Mouse (Mus musculus) brain, embryonic 14.5 days (tissue): Measurements from ENCODE around the gene Rnf187. TPM values are rescaled to one million over a fixed set of nuclear protein-coding genes. Genes with fewer than 3 reads are reported as not detected.

ENCODE experiments used
- DNase-seq: peaks from one replicate; pipeline ENCODE4 v3.0.0-alpha.2; 2011; ENCODE audit warnings: low read depth
- CTCF ChIP-seq: fragments of 200-500 bp; IDR thresholded peaks from 2 replicates; pipeline ENCODE4 v1.5.1; 2012; ENCODE audit warnings: inconsistent platforms, mild to moderate bottlenecking, moderate library complexity, borderline replicate concordance; ENCODE audit not compliant: insufficient read depth, insufficient read length; ENCODE audit errors: extremely low read depth
- POLR2A ChIP-seq: fragments of 200-500 bp; IDR thresholded peaks from 2 replicates; pipeline ENCODE4 v1.6.1; 2012; ENCODE audit warnings: mild to moderate bottlenecking, inconsistent platforms, borderline replicate concordance; ENCODE audit not compliant: poor library complexity, insufficient read depth, insufficient read length, severe bottlenecking; ENCODE audit errors: extremely low read depth
- polyA plus RNA-seq: library from polyadenylated mRNA; depleted of rRNA; stranded (reverse); fragments of >200 nt; gene quantifications from 2 replicates; pipeline ENCODE4 v1.2.3, GENCODE M21; 2012

Rnf187 gene
- polyA plus RNA-seq, 1 experiment, result 664 TPM

- DNase-seq, result peak; percentile 94
- TF ChIP-seq POLR2A, result peak; percentile 57; the same call in 1 of the 2 replicates
- TF ChIP-seq CTCF, result no peak
Observed at GRCm38 (mm10) chr11:58949480-58950431, 11.0 kb upstream of the Rnf187 start.

- DNase-seq, result peak; percentile 99
- TF ChIP-seq POLR2A (peak; percentile 87; the same call in 1 of the 2 replicates), CTCF (no peak)
Observed at GRCm38 (mm10) chr11:58948542-58949479, 10.1 kb upstream of the Rnf187 start, which contains the start of gene Hist3h2ba. Hist3h2ba (plus strand) TSS chr11:58948920.

- TF ChIP-seq CTCF, result no peak
- DNase-seq, result peak; percentile 89
Observed at GRCm38 (mm10) chr11:58947798-58948528, 9.2 kb upstream of the Rnf187 start.

GRCm38 (mm10) chr11:58947306-58947705 is 8.6 kb upstream of the Rnf187 start:
- no peak for TF ChIP-seq CTCF
- no peak for TF ChIP-seq POLR2A
- no peak for DNase-seq

- no peak for DNase-seq
Observed at GRCm38 (mm10) chr11:58944136-58944535, 5.4 kb upstream of the Rnf187 start.

GRCm38 (mm10) chr11:58939088-58939439 is 348 bp upstream of the Rnf187 start:
- DNase-seq, result no peak
- TF ChIP-seq CTCF, result no peak
- TF ChIP-seq POLR2A, result no peak

More at GRCm38 (mm10) chr11:58944136-58944535, 5.4 kb upstream of the Rnf187 start:
- TF ChIP-seq CTCF, result no peak
- no peak for TF ChIP-seq POLR2A

- DNase-seq, result peak; percentile 63
- TF ChIP-seq CTCF, result no peak
- TF ChIP-seq POLR2A, result no peak
Observed at GRCm38 (mm10) chr11:58937909-58938308, 807 bp downstream of the Rnf187 start.

GRCm38 (mm10) chr11:58931576-58931975 is 7.1 kb downstream of the Rnf187 start:
- DNase-seq, result no peak
- TF ChIP-seq POLR2A (no peak), CTCF (peak; percentile 18; the same call in 1 of the 2 replicates)

- TF ChIP-seq POLR2A (no peak), CTCF (no peak)
Observed at GRCm38 (mm10) chr11:58930254-58930653, 8.5 kb downstream of the Rnf187 start.

GRCm38 (mm10) chr11:58929641-58930040 is 9.1 kb downstream of the Rnf187 start:
- no peak for DNase-seq
- TF ChIP-seq CTCF (no peak), POLR2A (no peak)

More at GRCm38 (mm10) chr11:58930254-58930653, 8.5 kb downstream of the Rnf187 start:
- no peak for DNase-seq
